Mouse (Mus musculus) embryo, embryonic 9.5 days (tissue): ENCODE data around the gene Ell.
A peak's percentile ranks its signal among the peaks of the same experiment; 100 is the strongest.

Experiments used
- DNase-seq: peaks from one replicate; pipeline ENCODE4 v3.0.0-alpha.2; 2017; ENCODE audit errors: extremely low spot score

The Ell gene

DNA sequence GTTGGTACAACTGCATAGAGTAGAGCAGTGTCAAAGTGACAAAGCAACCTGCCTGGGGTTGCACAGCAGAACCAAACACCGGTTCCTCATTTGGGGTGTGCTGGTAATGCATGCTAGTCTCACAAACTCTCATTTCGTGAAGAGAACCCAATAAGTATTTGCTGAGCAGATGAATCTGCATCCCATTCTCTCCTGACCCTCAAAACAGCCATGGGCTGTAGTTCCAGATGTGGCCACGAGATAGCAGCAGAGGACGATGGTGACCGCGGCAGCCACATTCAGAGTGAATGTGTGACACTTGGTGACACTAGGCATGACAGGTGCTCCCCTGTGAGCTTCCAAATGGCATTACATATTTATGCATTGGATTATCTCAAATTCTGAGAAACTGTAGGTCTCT lies 72.6 kb downstream of the Ell start:
- DNase-seq = peak; percentile 87

DNA sequence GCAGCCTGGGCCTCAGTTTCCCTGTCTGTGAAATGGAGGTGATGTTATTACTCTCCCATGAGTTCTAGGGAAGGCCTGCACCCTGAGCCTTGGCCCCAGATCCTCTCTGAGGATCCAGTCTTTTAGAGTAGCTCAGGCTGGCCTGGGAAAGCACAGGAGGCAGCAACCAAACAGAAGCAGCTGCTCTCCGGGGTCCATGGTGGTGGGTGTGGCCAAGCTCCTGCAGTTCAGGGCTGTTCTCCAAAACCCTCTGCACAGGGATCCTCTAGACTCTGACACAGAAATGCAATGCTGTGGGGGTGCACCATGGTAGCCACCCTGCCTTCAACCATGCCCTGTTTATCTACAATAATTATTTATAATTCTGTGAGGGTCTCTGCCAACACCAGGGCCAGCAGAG lies 74.5 kb downstream of the Ell start:
- DNase-seq = no peak

DNA sequence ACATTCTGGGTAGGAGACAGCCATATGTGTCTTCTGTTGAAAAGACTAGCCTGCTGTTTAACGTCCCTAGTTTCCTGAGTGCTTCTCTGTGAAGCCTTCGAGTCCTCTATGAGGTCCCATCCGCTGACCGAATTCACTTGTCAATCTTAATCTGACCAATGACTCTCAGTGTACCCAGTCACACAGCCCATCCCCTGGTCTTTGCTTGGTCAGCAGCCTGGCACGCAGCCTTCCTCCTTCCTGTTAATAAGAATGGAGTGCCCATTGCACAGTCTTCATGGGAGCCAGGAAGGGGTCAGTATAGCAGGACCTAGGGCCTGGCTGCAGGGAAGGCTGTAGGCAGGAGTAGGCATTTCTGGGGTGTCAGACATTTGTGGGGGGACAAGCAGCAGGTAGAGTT lies 75.2 kb downstream of the Ell start:
- DNase-seq = no peak

DNA sequence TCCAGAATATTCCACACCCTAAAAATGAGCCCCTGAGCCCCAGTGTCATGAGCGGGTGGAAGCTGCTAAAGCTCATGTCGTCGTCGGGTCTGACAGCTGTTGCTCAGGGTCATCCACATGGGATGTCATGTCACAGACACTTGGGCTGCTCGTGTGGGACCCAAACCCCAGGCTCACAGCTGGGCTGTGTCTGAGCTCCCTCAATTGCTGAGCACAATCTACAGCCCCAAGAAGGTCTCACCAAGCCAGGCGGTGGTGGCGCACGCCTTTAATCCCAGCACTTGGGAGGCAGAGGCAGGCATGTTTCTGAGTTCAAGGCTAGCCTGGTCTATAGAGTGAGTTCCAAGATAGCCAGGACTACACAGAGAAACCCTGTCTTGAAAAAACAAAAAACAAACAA lies 76.0 kb downstream of the Ell start:
- no peak for DNase-seq

DNA sequence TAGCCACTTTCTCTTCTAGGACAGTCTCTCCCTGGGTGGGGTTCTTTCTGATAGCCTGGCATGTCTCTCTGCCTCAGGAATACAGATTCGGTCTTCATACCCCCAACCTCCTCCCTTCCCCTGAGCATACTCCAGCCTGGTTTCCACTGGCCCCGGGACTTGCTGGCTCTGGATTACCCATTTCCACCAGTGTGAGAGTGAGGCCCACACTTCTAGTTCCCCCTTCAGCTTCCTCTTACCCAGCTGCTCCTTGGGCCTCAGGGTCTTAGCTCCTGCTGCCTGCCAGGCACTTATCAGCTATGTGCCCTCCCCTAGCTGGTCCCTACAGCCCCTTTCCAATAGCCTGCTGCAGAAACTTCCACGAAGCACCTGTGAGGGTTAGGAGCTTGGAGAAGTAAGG lies 76.6 kb downstream of the Ell start, which contains the start of gene Lrrc25:
Gene Lrrc25, plus strand, starts transcription at position 262 of the 400 bp plus-strand sequence.
- no peak for DNase-seq

DNA sequence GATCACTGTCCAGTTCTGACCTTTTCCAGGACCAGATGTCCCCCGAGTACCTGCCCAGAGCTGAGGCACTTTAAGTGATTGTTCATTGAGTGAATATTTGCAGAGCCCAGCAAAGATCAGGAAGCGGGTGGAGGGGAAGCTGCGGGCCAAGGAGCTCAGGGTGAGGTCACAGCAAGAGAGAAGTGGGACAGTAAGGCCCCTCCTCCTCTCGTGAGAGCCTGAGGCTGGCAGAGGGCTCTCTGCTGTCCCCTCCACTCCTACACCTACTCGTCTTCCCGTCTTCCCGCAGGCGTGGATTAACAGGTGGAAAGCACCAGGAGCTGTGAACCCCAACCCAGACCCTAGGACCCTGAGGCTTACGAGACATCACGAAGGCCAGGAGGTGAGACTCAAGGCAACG lies 77.4 kb downstream of the Ell start:
- DNase-seq = no peak

DNA sequence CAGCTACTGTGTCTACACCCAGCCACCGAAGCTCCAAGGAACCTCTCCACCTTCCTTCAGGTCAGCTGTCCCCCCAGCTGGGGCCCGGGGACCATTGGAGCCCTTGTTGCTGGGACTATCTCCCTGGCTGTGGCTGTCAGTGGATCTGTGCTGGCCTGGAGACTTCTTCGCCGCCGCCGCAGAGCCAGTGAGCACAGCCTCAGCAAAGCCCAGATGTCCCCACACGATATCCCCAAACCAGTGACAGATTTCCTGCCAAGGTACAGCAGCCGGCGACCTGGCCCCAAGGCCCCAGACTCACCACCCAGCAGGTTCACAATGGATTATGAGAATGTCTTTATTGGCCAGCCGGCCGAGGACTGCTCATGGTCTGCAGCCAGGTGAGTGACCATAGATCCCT lies 78.7 kb downstream of the Ell start:
- DNase-seq = no peak

DNA sequence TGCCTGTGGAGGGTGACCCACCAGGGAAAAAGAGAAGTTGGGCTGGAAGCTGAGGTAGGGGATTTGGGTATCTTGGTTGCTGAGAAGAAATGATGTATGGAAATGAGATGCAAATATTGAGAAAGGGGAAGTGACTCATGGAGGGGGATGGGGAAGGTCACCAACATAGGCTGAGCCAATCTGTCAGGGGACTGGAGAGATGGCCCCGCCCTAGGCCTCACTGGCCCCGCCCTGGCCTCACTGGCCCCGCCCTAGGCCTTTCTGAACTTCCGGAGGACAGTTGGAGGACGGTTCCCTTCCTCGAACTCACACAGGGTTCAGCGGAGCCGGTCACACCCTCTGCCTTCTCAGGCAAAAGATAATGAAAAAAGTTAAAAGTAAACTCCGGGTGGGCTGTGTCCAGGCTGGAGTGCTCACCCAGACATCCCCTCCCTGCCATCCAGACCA lies 79.7 kb downstream of the Ell start:
- peak; percentile 51 for DNase-seq

DNA sequence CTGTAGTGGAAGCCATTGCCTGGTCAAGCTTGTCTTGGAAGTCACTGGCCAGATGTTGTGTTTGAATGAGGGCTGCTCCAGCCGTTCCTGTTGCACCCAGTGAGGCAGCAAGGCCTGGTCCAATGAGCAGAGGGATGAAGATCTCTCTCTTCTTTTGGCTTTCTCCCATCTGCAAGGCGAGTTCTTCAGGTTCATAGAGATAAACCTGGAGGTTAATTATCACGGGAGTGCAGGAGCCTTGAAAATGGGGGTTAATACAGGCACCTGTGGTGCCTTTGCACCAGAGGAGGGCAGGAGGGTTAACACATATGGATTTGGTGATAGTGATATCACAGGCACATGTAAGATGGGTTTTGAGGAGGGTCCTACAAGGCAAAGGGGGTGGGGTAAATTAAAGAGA lies 83.0 kb downstream of the Ell start:
- no peak for DNase-seq

DNA sequence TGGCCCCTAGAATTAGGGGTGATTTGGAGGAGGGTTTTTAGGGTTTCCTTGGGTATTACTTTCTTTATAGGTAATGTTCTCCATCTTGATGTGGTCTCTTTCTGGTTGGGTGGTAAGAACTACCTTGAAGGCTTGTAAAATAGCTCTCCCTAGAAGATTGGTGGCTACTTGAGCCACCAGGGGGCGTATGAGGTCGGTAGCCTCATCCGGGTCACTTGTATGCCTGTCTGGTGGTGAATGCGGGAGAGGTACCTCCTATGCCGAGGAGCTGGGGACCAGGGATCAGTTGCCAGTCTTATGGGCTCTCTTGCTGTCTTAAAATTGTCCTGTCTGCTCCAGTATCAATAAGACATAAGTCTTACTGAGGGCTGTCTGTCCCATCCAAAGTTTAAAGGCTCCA lies 85.8 kb downstream of the Ell start:
- peak; percentile 60 for DNase-seq

DNA sequence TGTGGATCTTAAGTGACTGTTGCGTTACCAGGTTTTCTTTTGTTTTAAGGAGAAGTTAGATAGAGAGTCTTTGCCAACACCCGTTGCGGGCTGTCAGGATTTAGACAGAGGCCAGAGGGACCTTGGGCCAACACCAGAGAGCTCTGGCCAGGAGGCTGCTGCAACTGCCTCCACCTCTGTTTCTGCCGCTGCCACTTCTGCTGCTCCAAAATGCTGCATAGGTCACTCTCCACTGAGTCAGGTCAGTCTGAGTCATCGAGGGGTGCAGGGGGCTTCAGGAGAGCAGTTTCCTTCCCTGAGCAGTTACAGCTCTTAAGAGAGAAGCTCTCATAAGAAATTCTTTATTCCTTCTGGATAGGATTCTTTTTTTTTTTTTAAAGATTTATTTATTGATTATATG lies 87.8 kb downstream of the Ell start:
- no peak for DNase-seq

DNA sequence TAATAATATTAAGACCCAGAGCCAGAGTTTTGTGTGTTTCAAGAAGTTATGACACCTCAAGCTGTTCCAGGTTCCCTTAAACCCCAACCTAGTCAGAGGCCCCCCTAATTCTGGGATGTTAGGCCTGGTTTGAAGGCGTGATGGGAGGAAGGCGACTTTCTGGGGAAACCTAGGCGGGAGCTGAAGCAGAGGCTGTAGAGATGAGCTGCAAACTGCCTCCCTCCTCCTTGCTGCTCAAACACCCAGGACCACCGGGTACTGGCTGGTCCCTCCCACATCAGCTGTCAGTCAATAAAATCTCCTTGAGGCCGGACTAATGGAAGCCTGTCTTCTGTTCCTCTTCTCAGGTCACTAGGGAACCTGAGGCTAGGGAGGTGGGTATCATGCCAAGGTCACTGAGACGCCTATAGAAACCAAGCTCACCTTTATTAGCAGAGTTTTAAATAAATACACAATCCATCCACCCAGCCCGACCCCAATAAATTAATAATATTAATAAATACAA lies 89.8 kb downstream of the Ell start:
- DNase-seq = no peak

DNA sequence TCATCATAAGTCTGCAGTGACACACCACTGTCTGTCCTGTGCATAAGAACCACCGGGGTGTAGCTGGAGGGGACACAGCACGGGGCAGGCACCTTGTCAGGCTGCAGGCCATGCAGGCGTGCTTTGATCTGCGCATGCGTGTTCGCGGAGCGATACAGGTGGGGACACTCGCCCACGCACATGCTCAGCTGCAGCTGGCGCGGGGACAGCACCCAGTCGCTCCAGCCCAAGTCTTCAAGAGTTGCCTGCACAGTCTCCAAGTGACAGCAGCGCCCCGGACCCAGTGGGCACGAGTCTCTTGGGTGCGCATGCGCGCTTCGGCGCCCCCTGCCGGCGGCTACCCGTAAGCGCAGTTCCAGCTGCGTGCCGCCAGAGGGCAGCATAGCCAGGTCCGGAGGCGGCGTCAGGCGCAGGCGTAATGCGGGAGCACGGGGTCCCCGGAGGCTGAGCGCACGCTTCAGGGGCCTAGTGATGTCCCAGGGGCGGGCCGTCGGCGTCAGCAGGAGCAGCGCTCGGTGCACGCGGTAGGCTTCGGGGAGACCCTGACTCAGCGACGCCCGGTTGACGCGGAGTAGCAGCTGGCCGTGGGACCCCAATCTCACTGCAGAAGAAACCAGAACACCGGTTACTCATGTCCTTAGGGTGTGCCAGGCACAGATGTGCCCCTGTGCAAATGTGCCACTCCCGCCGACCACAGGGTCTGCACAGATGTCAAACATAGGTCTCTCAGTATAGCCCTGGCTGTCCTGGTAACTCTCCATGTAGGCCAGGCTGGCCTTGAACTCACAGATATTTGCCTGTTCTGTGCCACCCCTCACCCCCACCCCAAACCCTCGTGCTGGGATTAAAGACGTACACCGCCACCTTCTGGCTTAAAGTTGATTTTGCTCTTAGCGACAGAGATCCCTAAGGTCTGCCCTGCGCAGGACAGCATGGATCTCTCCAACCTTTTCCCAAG lies 90.6 kb downstream of the Ell start:
- peak; percentile 96 for DNase-seq

DNA sequence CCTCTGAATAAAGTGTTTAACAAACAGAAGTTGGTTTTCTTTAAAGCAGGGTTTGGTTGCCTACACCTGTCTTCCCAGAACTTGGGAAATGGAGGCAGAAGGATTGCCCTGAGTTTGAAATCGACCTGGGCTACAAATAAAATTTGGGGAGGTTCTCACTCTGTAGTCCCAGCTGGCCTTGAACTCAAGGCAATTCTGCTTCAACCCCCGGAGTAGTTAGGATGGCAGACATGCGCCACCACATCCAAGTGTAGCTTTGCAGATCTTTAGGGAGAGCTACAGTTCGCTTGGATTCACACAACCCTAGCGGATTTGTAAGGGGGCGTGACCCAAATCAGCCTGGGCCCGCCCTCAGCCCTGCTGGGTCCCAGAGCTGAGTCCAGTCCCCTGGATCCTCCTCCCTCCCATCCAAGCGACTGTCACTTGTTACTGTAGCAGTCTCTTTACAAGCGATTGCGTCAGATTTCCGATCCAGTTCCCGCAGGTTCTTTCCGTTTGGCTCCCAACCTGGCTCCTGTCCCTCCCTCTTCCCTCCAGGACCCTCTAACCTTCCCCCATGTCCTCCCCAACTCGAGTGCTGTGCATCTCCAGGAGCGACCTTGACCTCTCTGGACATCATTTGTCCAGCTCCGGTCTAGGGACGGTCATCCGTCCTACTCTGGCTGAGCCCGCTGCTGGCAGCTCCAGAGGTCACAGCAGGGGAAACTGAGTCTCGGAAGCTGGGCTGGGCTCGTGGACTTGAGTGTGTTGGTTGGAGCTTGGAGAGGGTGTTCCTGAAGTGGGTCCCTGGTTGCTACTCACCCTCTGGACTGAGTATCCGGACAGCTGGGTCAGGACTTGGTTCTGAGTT lies 91.5 kb downstream of the Ell start:
- peak; percentile 40 for DNase-seq

DNA sequence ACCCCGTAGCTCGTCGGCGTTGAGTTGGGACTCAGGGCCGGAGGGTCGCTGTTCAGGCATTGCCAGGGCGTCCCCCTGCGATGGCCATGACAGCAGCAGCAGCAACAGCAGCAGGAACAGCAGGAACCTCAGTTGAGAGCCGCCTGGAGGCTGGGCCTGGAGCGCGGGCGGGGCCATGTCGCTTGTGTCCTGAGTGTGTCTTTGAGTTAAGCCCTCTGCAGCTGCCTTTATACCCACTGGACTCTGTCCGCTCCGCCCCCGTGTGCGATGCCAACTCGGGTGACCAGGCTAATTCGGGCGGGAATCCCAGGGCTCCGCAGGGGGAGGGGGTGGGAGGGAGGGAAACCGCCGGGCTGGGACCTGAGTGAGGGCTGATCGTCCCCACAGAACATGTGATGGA lies 92.2 kb downstream of the Ell start:
- DNase-seq = no peak

DNA sequence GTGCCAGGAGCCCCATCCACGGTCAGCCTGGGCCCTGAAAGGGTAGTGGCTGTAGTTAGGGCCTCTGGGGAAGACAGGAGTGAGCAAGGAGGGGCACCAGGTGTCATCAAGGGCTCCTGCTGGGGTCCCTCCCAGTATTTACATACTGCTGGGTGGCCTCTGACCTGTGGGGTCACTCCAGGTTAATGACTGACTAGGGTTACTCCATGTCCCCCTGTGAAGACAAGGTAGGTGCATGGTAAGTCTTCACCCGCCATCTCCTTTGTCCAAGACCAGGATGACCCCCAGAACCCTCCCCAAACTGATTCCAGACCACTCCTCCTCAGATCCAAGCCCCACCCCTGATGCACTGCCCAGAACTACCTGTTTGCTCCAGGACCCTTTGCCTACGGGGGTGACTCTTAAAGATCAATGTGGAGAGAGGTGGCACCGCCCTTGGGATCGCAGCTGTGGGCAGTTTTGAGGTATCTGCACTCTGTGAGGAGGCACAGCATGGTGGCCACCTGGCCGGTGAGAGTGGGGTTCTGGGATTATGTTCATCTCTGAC lies 93.2 kb downstream of the Ell start, which contains the start of gene Gdf15:
Gene Gdf15, minus strand, starts transcription at position 111 of the 547 bp plus-strand sequence.
- DNase-seq = no peak

DNA sequence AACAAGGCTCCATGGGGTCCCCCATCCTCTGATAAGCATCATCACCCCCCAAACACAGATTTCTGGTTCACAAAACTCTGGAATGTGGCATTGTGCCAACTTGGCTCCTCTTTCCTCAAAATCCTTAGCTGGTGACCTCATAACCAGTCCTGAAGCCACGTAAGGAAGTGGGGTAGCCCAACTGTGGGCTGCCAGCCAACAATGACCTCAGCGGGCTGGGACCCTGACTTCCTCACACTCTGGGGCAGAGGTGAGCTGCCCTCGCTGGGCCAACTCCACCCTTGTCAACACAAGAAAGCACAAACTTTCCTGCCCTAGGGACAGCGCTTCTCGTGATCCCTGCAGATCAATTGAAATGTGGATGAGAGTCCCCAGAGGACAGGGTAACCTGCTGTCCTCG lies 94.8 kb downstream of the Ell start:
- DNase-seq = no peak

DNA sequence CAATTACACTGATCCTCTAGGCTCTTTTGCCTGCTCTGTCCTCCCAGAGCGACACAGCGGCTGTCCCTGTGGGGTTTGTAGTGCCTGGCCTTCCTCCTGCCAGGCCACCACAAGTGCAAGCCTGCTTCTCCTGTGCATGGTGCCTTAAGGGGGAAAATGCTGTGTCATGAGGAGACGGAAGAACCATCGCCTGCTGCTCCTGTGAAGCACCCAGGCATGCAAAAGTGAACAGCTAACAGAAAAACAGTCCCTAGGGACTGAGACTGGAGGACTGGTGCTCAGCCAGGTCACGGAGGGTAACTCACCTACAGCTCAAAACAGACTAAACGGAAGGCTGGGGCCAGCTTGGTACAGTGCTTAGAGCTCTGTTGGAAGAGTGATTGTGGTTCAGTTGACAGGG lies 96.3 kb downstream of the Ell start:
- DNase-seq = no peak

DNA sequence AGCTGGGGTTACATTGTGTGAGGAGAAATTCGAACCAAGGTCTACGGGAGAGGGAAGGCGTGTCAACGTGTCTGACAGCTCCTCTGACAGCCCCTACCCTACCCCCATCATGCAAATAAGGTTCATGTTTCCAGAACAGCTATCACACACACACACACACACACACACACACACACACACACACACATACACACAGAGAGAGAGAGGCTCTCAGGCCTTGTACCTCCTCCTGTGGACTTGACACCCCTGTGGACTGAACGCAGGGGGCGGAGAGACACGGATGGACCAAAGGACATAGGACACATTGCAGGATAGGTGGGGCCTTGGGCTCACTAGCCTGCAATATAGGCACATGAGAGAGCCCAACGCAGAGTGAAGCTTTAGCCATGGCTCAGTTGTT lies 97.6 kb downstream of the Ell start:
- DNase-seq = no peak

DNA sequence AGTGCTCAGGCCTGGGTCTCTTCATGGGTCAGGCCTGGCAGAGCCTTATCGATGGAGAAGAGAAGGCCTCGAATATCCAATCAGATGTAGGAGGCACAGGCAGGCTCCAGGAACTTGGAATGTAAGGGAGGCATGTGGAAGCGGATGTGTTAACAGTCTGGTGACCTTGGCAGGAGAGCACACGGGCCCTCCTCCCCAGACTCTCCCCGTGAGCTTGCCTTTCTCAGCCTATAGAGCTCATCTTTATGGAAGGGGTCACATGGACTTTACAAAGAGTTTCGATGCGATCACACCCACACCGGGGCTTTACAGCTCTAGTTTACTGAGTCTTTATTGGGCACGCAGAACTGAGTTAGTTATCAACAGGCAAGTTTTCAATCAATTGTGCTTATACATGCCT lies 99.5 kb downstream of the Ell start:
- no peak for DNase-seq
